Mouse (Mus musculus) ES-Bruce4 (cell line): ENCODE data around the gene Hmgcll1. TPM values are rescaled to one million over a fixed set of nuclear protein-coding genes. Genes with fewer than 3 reads are reported as not detected.
A peak's percentile ranks its signal among the peaks of the same experiment; 100 is the strongest.

ENCODE experiments used
- H3K27ac ChIP-seq: 2 replicates; pipeline ENCODE4 v1.5.1; 2012; ENCODE audit warnings: low read length, inconsistent platforms; ENCODE audit not compliant: insufficient read depth
- H3K27me3 ChIP-seq: 2 replicates; pipeline ENCODE4 v1.6.1; 2012; ENCODE audit warnings: mild to moderate bottlenecking, low read length, inconsistent platforms; ENCODE audit not compliant: control insufficient read depth, poor library complexity, insufficient read depth, severe bottlenecking
- H3K36me3 ChIP-seq: 2 replicates; pipeline ENCODE4 v1.6.1; 2012; ENCODE audit warnings: inconsistent platforms, mild to moderate bottlenecking, low read length, moderate library complexity; ENCODE audit not compliant: control insufficient read depth, poor library complexity, insufficient read depth, severe bottlenecking
- H3K4me1 ChIP-seq: one replicate; pipeline ENCODE4 v1.8.1; 2011; ENCODE audit warnings: low read length; ENCODE audit not compliant: control insufficient read depth, insufficient read depth
- H3K4me3 ChIP-seq: 2 replicates; pipeline ENCODE4 v1.5.1; 2011; ENCODE audit warnings: low read depth, mild to moderate bottlenecking, low read length
- H3K9ac ChIP-seq: 2 replicates; pipeline ENCODE4 v1.6.1; 2012; ENCODE audit warnings: low read depth, mild to moderate bottlenecking, inconsistent platforms; ENCODE audit not compliant: poor library complexity, severe bottlenecking
- H3K9me3 ChIP-seq: replicated peaks from 2 replicates; pipeline ENCODE4 v1.6.1; 2012; ENCODE audit warnings: mild to moderate bottlenecking, low read length, inconsistent platforms; ENCODE audit not compliant: control insufficient read depth, poor library complexity, insufficient read depth, severe bottlenecking
- CTCF ChIP-seq: IDR thresholded peaks from one replicate; pipeline ENCODE4 v1.8.1; 2011; ENCODE audit warnings: low read depth, low read length
- EP300 ChIP-seq: IDR thresholded peaks from 2 replicates; pipeline ENCODE4 v1.6.1; 2011; ENCODE audit warnings: low read depth, low read length; ENCODE audit not compliant: insufficient read depth
- POLR2A ChIP-seq: IDR thresholded peaks from one replicate; pipeline ENCODE4 v1.8.1; 2011; ENCODE audit warnings: low read length; ENCODE audit not compliant: insufficient read depth
- polyA plus RNA-seq: library from polyadenylated mRNA; stranded (reverse); fragments of >200 nt; gene quantifications from 2 replicates; pipeline ENCODE4 v1.2.4, GENCODE M21; 2011; ENCODE audit warnings: low read depth; ENCODE audit not compliant: missing spikeins, insufficient read depth, insufficient read length

Hmgcll1 gene
- 5.2 and 6.4 TPM in 2 replicates for polyA plus RNA-seq

DNA sequence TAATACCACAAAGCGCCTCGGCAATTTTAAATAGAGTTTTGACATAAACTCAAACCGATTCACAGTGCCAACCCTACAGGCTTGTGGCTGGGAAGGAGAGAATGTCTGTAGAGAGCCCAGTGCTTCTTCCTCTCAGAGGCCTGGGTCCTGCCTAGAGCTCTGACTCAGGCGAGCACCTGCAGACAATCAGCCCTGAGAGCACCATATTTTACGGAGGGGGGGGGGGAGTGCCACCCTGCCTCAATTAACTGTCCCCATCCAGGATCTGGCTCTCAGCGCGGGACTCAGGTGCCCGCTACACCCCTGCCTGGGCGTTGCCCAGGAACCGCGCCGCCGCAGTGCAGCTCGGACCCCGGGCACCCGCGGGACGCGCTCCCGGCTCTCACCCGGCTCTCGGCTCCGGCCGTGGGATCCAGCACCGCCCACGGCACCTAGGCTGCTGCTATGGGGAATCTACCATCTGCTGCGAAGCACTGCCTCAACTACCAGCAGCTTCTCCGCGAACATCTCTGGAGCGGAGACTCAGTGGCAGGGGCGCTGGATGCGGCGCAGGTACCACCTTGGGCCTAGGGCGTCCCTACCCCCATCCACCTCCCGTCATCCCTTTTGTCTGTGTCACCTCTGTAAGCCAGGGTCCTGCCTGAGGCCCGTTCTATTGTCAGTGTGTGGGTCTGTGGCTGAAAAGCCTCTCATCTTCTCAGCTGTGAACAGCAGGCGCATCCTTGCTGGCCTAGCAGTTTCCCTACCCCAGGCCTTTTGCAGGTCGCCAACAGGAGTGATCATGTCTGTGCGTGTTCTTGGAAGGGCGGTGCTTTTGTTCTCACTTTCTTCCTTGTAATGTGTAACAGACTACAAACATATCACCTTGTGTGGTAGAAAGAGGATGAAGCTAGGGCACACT is at the start of gene Hmgcll1:
Gene Hmgcll1, plus strand, starts transcription at position 225 of the 901 bp plus-strand sequence.
- Histone ChIP-seq H3K4me3 (peak within 1 kb of the TSS; percentile 86), H3K4me1 (no peaks in the 10 kb centered on the region), H3K36me3 (no peaks in the 10 kb centered on the region), H3K9ac (peak within 1 kb of the TSS; percentile 49), H3K27ac (no peak within 1 kb of the TSS), H3K27me3 (no peaks in the 10 kb centered on the region), H3K9me3 (no peaks in the 10 kb centered on the region)
- TF ChIP-seq CTCF (no peak), EP300 (no peak), POLR2A (no peak)

DNA sequence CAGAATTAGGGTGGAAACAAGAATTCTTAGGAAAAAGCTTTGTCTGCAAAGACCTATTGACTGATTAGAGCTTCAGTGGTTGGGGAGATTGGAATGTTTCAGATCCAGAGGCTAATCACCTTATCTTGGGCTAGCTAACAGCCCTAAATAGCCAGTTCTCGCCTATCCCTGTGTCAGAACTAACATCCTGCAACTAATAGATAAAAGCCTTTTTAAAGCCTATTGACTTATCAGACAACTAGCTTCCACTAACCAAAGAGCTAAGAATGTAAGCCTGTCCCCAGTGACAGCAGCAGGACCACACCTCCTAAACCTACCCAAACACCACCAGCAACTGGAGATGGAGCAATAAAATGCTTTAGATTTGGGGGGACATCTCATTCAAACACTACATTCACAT is 34.6 kb upstream of the Hmgcll1 start:
- H3K9ac ChIP-seq = no peak overlapping the region
- H3K4me3 ChIP-seq = no peak overlapping the region
- H3K4me1 ChIP-seq = no peaks in the 10 kb centered on the region
- no peak overlapping the region for H3K27ac ChIP-seq
- no peaks in the 10 kb centered on the region for H3K9me3 ChIP-seq
- no peaks in the 10 kb centered on the region for H3K36me3 ChIP-seq
- no peak for TF ChIP-seq EP300
- no peak for TF ChIP-seq CTCF
- no peak for TF ChIP-seq POLR2A
- H3K27me3 ChIP-seq = no peaks in the 10 kb centered on the region

- no peaks in the 10 kb centered on the region for H3K36me3 ChIP-seq
- no peaks in the 10 kb centered on the region for H3K4me1 ChIP-seq
- no peak overlapping the region for H3K27ac ChIP-seq
- no peaks in the 10 kb centered on the region for H3K9me3 ChIP-seq
- H3K4me3 ChIP-seq = no peak overlapping the region
- TF ChIP-seq EP300 = no peak
- TF ChIP-seq CTCF = no peak
- TF ChIP-seq POLR2A = no peak
- no peaks in the 10 kb centered on the region for H3K27me3 ChIP-seq
- no peak overlapping the region for H3K9ac ChIP-seq
Measured at GRCm38 (mm10) chr9:75981139-75981538, 33.5 kb upstream of the Hmgcll1 start.

DNA sequence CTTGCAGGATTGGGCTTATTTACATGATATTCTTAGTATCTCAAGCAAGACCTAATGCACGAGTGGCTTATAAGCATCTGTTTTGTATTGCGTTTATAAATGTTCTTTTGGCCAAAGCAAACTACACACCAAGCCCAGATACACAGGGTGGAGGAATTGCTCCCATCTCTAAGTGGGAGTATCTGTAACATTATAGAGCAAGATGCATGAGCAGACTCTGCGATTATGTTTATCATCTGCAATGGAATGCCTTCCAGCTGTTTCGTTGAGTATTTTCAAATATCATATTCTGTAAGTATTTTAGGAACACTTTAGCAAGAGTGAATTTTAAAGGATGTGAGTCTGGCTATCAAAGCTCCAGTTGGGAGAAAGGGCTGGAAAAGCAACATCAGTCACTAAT is 25.2 kb upstream of the Hmgcll1 start:
- Histone ChIP-seq H3K9ac (no peak overlapping the region), H3K27me3 (peaks cover 1% of the 10 kb centered on the region; the same call in 1 of the 2 replicates), H3K4me1 (no peaks in the 10 kb centered on the region), H3K27ac (no peak overlapping the region), H3K36me3 (no peaks in the 10 kb centered on the region), H3K4me3 (no peak overlapping the region), H3K9me3 (no peaks in the 10 kb centered on the region)
- TF ChIP-seq POLR2A = no peak
- no peak for TF ChIP-seq CTCF
- TF ChIP-seq EP300 = no peak

- Histone ChIP-seq H3K9ac (no peak overlapping the region), H3K36me3 (no peaks in the 10 kb centered on the region), H3K4me3 (no peak overlapping the region), H3K27me3 (no peaks in the 10 kb centered on the region), H3K4me1 (no peaks in the 10 kb centered on the region), H3K9me3 (no peaks in the 10 kb centered on the region), H3K27ac (no peak overlapping the region)
- no peak for TF ChIP-seq POLR2A
- no peak for TF ChIP-seq EP300
- TF ChIP-seq CTCF = no peak
Measured at GRCm38 (mm10) chr9:75998791-75999350, 15.8 kb upstream of the Hmgcll1 start.
